Mouse (Mus musculus) kidney, adult 8-10 months (tissue): ENCODE measurements around the gene Hes3.

ENCODE experiments used
- DNase-seq, 2 experiments: peaks; one replicate each; pipeline ENCODE4 v3.0.0; 2022

Hes3 gene

GRCm38 (mm10) chr4:152250615-152251014 lies 40.8 kb downstream of the Hes3 start:
- DNase-seq, result no peak

GRCm38 (mm10) chr4:152247195-152247594 lies 44.3 kb downstream of the Hes3 start:
- no peak for DNase-seq

- no peak for DNase-seq
Measured at GRCm38 (mm10) chr4:152246011-152246410, 45.5 kb downstream of the Hes3 start.

DNA sequence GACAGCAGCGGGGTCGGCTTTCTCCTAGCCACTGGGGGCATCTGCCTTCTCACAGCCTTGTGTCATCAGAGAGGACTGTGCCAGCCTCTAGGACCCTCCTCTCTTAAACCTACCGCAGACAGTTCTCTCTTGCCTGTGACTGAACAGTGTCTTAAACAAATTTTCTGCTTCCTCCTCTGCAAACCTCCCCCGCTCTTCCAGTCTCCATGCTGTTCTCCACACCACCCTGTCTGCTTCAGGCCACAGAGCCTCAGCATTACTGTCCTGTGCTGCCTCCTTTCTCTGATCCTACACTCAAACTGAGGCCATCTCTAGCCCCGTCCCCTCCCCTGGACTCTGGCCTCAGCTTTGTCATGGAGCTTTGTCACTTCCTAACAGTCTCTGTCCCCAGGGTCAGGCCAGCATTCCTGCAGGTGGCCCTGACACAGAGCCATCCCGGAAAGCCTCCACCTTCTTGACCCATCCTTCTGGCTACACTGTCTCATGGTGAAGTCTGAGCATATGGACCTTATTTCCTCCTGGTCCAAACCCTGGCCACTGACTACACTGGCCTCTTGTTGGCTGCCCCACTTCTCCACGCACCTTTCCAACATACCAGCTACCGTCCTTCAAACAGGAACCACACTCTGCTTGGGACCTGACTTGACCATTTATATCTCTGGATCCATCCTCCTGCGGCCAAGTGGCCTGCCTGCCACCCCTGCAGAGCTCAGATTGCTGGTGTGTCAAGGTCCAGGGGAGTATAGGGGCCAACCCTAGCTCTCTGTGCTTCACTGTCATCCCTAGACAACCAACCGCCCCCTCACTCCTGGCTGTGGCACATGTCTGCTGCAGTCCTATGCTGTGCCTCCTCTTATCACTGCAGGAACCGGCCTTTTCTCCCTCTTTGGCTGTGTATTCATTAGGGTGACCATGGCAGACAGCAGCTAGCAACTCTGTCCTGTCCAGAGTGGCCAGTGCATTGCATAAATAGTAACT lies 46.6 kb downstream of the Hes3 start:
- no peak for DNase-seq

DNA sequence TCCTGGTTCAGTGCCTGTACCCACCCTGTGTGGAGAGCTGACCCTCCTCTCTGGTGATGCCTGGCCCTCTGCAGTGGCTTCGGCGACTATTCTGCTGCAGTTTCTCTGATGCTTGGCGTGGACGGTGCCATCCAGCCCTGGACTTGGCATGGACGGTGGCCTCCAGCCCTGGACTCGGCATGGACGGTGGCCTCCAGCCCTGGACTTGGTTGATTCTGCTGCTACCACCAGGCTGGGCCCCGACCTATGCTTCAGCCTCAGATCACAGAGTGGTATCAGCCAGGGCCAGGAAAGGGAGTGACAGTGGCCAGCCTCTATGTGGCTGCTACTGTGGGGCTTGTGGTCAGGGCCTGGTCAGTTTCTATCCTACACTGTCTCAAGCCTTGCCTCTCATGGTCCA lies 47.5 kb downstream of the Hes3 start:
- DNase-seq, result no peak

- DNase-seq, result no peak
Measured at GRCm38 (mm10) chr4:152243241-152243891, 48.1 kb downstream of the Hes3 start.

- no peak for DNase-seq
Measured at GRCm38 (mm10) chr4:152239974-152240373, 51.5 kb downstream of the Hes3 start.
